ENCODE assay signal across 24 mouse cellular contexts in the genomic region with DNA sequence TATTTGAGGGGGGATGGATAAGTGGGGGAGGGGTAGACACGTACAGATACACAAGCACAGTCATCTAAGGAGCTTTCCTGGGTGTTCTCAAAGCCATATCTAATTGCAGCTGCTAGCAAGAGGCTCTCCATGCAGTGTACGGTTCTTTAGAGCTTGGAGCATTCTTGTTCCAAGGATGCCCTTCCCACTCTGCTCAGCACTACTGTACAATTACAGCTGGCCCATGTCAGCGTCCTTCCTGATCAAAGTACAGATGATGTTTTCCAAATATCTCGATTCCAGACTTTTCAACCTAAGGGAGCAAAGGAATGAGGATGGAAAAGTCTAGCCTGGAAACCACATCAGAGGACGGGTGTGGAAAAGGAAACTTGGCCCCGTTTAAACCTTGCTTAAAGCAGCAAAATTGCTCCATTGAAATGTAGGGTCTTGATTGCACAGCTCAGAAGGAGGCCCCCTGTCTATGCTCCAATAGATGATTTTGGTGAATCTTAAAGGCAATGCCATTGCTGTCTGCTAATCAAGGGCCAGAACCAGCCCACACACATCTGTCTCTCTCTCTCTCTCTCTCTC. TPM values are rescaled to one million over a fixed set of nuclear protein-coding genes. Genes with fewer than 3 reads are reported as not detected.
DNase-seq lines count a peak whose midpoint lies in the region; ATAC-seq and TF ChIP-seq lines count a peak whose summit lies in the region.
"Had no signal": no experiment of that assay in that cellular context is flagged by ENCODE, and none has a peak within 500 bp of the region (broad histone marks: within the 10 kb centered on the region; RNA-seq: fewer than 3 reads in every experiment).

No protein-coding gene starts in this region.

- H3K4me1 ChIP-seq in heart, embryonic 13.5 days = peaks cover 46% of the 10 kb centered on the region
- H3K4me1 ChIP-seq in heart, embryonic 10.5 days = peaks cover 26% of the 10 kb centered on the region
- H3K4me1 ChIP-seq in kidney, embryonic 14.5 days (ENCODE audit: control insufficient read depth, insufficient read depth, low read length) = peaks cover 6% of the 10 kb centered on the region; the same call in 1 of the 2 replicates
- no peaks in the 10 kb centered on the region for H3K4me1 ChIP-seq in lung, postnatal 0 days (ENCODE audit: insufficient read depth, low read depth, low read length)
- peaks cover 37% of the 10 kb centered on the region; the same call in 1 of the 2 replicates for H3K4me1 ChIP-seq in limb, embryonic 15.5 days
- H3K4me1 ChIP-seq: liver, embryonic 13.5 days had no signal

- H3K9ac ChIP-seq in heart, embryonic 13.5 days = no peak overlapping the region
- H3K9ac ChIP-seq in kidney, embryonic 14.5 days (ENCODE audit: low read depth, low read length) = no peak overlapping the region
- no peak overlapping the region for H3K9ac ChIP-seq in lung, postnatal 0 days (replicated peaks; ENCODE audit: low read depth)
- no peak overlapping the region for H3K9ac ChIP-seq in limb, embryonic 15.5 days
- H3K9ac ChIP-seq: heart, embryonic 12.5 days; hindbrain, embryonic 12.5 days; liver, embryonic 13.5 days; midbrain, embryonic 12.5 days had no signal

- peak overlapping the region; percentile 24; the same call in 1 of the 2 replicates for H3K27ac ChIP-seq in heart, embryonic 13.5 days (replicated peaks)
- no peak overlapping the region for H3K27ac ChIP-seq in heart, embryonic 10.5 days
- H3K27ac ChIP-seq in kidney, embryonic 14.5 days (ENCODE audit: low read depth, low read length) = no peak overlapping the region
- H3K27ac ChIP-seq in lung, postnatal 0 days (ENCODE audit: low read length) = no peak overlapping the region
- peak overlapping the region; percentile 61 for H3K27ac ChIP-seq in limb, embryonic 15.5 days
- H3K27ac ChIP-seq: hindbrain, embryonic 12.5 days; liver, embryonic 13.5 days; midbrain, embryonic 12.5 days had no signal

- no peaks in the 10 kb centered on the region for H3K36me3 ChIP-seq in heart, embryonic 13.5 days
- H3K36me3 ChIP-seq in heart, embryonic 10.5 days = no peaks in the 10 kb centered on the region; the same call in 1 of the 2 replicates
- no peaks in the 10 kb centered on the region for H3K36me3 ChIP-seq in kidney, embryonic 14.5 days (ENCODE audit: control insufficient read depth, insufficient read depth, low read length)
- no peaks in the 10 kb centered on the region for H3K36me3 ChIP-seq in lung, postnatal 0 days (ENCODE audit: insufficient read depth, low read length)
- no peaks in the 10 kb centered on the region for H3K36me3 ChIP-seq in limb, embryonic 15.5 days
- H3K36me3 ChIP-seq: heart, embryonic 12.5 days; hindbrain, embryonic 12.5 days; liver, embryonic 13.5 days; midbrain, embryonic 12.5 days had no signal

- no peak overlapping the region for H3K4me2 ChIP-seq in heart, embryonic 13.5 days
- H3K4me2 ChIP-seq in kidney, embryonic 14.5 days (replicated peaks; ENCODE audit: low read depth, low read length) = no peak overlapping the region
- H3K4me2 ChIP-seq in lung, postnatal 0 days (replicated peaks; ENCODE audit: low read depth, low read length) = no peak overlapping the region
- no peak overlapping the region for H3K4me2 ChIP-seq in limb, embryonic 15.5 days
- H3K4me2 ChIP-seq: heart, embryonic 12.5 days; hindbrain, embryonic 12.5 days; liver, embryonic 13.5 days; midbrain, embryonic 12.5 days had no signal

- no peak for ATAC-seq in heart, embryonic 13.5 days (ENCODE audit: extremely low read depth, insufficient number of reproducible peaks, low FRiP score, low TSS enrichment)
- no peak for ATAC-seq in kidney, embryonic 14.5 days (ENCODE audit: low FRiP score, low TSS enrichment)
- ATAC-seq in lung, postnatal 0 days = no peak
- ATAC-seq in limb, embryonic 15.5 days (ENCODE audit: insufficient number of reproducible peaks, low FRiP score, low TSS enrichment, low read depth) = peak; percentile 59; the same call in 1 of the 2 replicates
- ATAC-seq in erythroblast, adult 5-6 weeks (replicated peaks; ENCODE audit: low FRiP score, poor library complexity, severe bottlenecking) = no peak
- ATAC-seq: forebrain, embryonic 14.5 days had no signal

- 54% methylated on average over 6 of the region's 6 CpGs for WGBS in heart, embryonic 13.5 days
- 70% methylated on average over 6 of the region's 6 CpGs for WGBS in heart, embryonic 10.5 days
- WGBS in kidney, embryonic 14.5 days = 59% methylated on average over 6 of the region's 6 CpGs
- WGBS in lung, postnatal 0 days = 46% methylated on average over 6 of the region's 6 CpGs
- WGBS in limb, embryonic 15.5 days = 44% methylated on average over 6 of the region's 6 CpGs

- no peaks in the 10 kb centered on the region for H3K27me3 ChIP-seq in heart, embryonic 13.5 days (replicated peaks)
- H3K27me3 ChIP-seq in heart, embryonic 10.5 days (ENCODE audit: insufficient read depth, poor library complexity, severe bottlenecking) = no peaks in the 10 kb centered on the region
- no peaks in the 10 kb centered on the region for H3K27me3 ChIP-seq in kidney, embryonic 14.5 days (ENCODE audit: control insufficient read depth, insufficient read depth, low read length)
- no peaks in the 10 kb centered on the region for H3K27me3 ChIP-seq in lung, postnatal 0 days (replicated peaks; ENCODE audit: insufficient read depth, low read length)
- no peaks in the 10 kb centered on the region for H3K27me3 ChIP-seq in limb, embryonic 15.5 days
- H3K27me3 ChIP-seq: heart, embryonic 12.5 days; hindbrain, embryonic 12.5 days; liver, embryonic 13.5 days; midbrain, embryonic 12.5 days had no signal

- no peak for TF ChIP-seq EP300 in lung, postnatal 0 days (IDR thresholded peaks at IDR 0.05)

- no peak for DNase-seq in heart, embryonic 10.5 days (ENCODE audit: low spot score)
- peak; percentile 33 to 34 for DNase-seq in kidney, postnatal 4 days
- DNase-seq in lung, postnatal 0 days (ENCODE audit: low spot score) = peak; percentile 13
- DNase-seq in lung, adult 18-20 months = no peak
- DNase-seq: adrenal gland, postnatal 36 days; B cell, adult 2 months; cerebellum, adult 18-20 months; cerebellum, postnatal 25 days; gastrocnemius, postnatal 25 days; kidney, adult 18-20 months; left cerebral cortex, postnatal 4 days; liver, embryonic 13.5 days; right cerebral cortex, postnatal 4 days; thymus, postnatal 14 days had no signal

- TF ChIP-seq CTCF in lung, postnatal 0 days (IDR thresholded peaks at IDR 0.05) = no peak

- H3K4me3 ChIP-seq in heart, embryonic 13.5 days = no peak overlapping the region
- H3K4me3 ChIP-seq in heart, embryonic 10.5 days = no peak overlapping the region
- no peak overlapping the region for H3K4me3 ChIP-seq in kidney, embryonic 14.5 days (ENCODE audit: low read length)
- H3K4me3 ChIP-seq in lung, postnatal 0 days (ENCODE audit: low read depth, low read length) = no peak overlapping the region
- no peak overlapping the region for H3K4me3 ChIP-seq in limb, embryonic 15.5 days
- H3K4me3 ChIP-seq: heart, embryonic 12.5 days; hindbrain, embryonic 12.5 days; liver, embryonic 13.5 days; midbrain, embryonic 12.5 days had no signal

- H3K9me3 ChIP-seq in heart, embryonic 13.5 days = no peaks in the 10 kb centered on the region
- H3K9me3 ChIP-seq in heart, embryonic 10.5 days = no peaks in the 10 kb centered on the region
- H3K9me3 ChIP-seq in kidney, embryonic 14.5 days (ENCODE audit: control insufficient read depth, low read length) = no peaks in the 10 kb centered on the region
- no peaks in the 10 kb centered on the region for H3K9me3 ChIP-seq in lung, postnatal 0 days (ENCODE audit: low read length)
- H3K9me3 ChIP-seq in limb, embryonic 15.5 days = no peaks in the 10 kb centered on the region
- H3K9me3 ChIP-seq: heart, embryonic 12.5 days; hindbrain, embryonic 12.5 days; liver, embryonic 13.5 days; midbrain, embryonic 12.5 days had no signal

RNA-seq across cellular contexts. Expression of gene Spats2l, which starts 46.6 kb away (rescaled TPM):
- polyA plus RNA-seq in heart, embryonic 13.5 days (2015; fragmentation: Nextera tagmentation; extraction: Ambion mirVana) = 49.5 and 52.1 TPM in 2 replicates
- 31.3 and 34.3 TPM in 2 replicates for polyA plus RNA-seq in heart, embryonic 10.5 days (2016; fragmentation: Nextera tagmentation; extraction: Ambion mirVana)
- 39.4 and 47.4 TPM in 2 replicates for polyA plus RNA-seq in kidney, embryonic 14.5 days (2014; fragmentation: Nextera tagmentation; extraction: Ambion mirVana)
- 73.1 and 80.5 TPM in 2 replicates for polyA plus RNA-seq in lung, postnatal 0 days (2015; fragmentation: Nextera tagmentation; extraction: Ambion mirVana)
- 178 and 197 TPM in 2 replicates for polyA plus RNA-seq in limb, embryonic 15.5 days (2015; fragmentation: Nextera tagmentation; extraction: Ambion mirVana)
- total RNA-seq in erythroblast, adult 5-6 weeks (2015; ENCODE audit: low replicate concordance) = 0.19 TPM in 1 of 2 replicates, not detected in the other
- total RNA-seq in erythroblast, adult 5-6 weeks (2017; ENCODE audit: low replicate concordance) = not detected in 2 replicates
- total RNA-seq: megakaryocyte progenitor cell, adult 5-6 weeks; monocyte, adult 5-6 weeks had no signal

Comparison
In these comparisons a context has a peak if more than half of its experiments do, and no peak if none do; other contexts are left out.
1. H3K27ac ChIP-seq: peak in heart, embryonic 13.5 days (single experiment) and limb, embryonic 15.5 days (single experiment); none in heart, embryonic 10.5 days (single experiment), kidney, embryonic 14.5 days (single experiment) and lung, postnatal 0 days (single experiment).
2. DNase-seq: peak in kidney, postnatal 4 days (2 of 2) and lung, postnatal 0 days (single experiment); none in heart, embryonic 10.5 days (single experiment) and lung, adult 18-20 months (0 of 2).